Mouse (Mus musculus) ES-E14 (cell line): ENCODE results near the gene Aurkaip1. TPM values are rescaled to one million over a fixed set of nuclear protein-coding genes. Genes with fewer than 3 reads are reported as not detected.
A peak's percentile ranks its signal among the peaks of the same experiment; 100 is the strongest.

ENCODE experiments used
- DNase-seq: peaks from one replicate; pipeline ENCODE4 v3.0.0-alpha.2; 2013; ENCODE audit warnings: low read depth, low spot score
- H3K27ac ChIP-seq: 2 replicates; pipeline ENCODE4 v1.5.1; 2012; ENCODE audit warnings: low read depth, mild to moderate bottlenecking, low read length, moderate library complexity, mixed read lengths; ENCODE audit not compliant: poor library complexity, insufficient read depth, severe bottlenecking
- H3K36me3 ChIP-seq: 2 replicates; pipeline ENCODE4 v1.6.1; 2012; ENCODE audit warnings: mild to moderate bottlenecking, low read length, moderate library complexity, mixed read lengths; ENCODE audit not compliant: control insufficient read depth, poor library complexity, insufficient read depth, severe bottlenecking
- H3K4me1 ChIP-seq, 2 experiments: fragments of 150-350 bp in 1 of 2; sonication (generic) in 1 of 2; 2 replicates each; pipeline ENCODE4 v1.6.1; 2012; ENCODE audit warnings: low read length in 2 of 2, mild to moderate bottlenecking in 1 of 2, mixed read lengths in 1 of 2; ENCODE audit not compliant: control insufficient read depth in 2 of 2, insufficient read depth in 2 of 2, poor library complexity in 1 of 2
- H3K4me3 ChIP-seq, 2 experiments: fragments of 150-350 bp in 1 of 2; sonication (generic) in 1 of 2; 2 replicates each; pipeline ENCODE4 v1.5.1; 2012; ENCODE audit warnings: low read length in 2 of 2, low read depth in 1 of 2, mild to moderate bottlenecking in 1 of 2, mixed read lengths in 1 of 2; ENCODE audit not compliant: insufficient read depth in 1 of 2, poor library complexity in 1 of 2, severe bottlenecking in 1 of 2
- H3K9ac ChIP-seq: 2 replicates; pipeline ENCODE4 v1.6.1; 2012; ENCODE audit warnings: low read depth, mild to moderate bottlenecking, low read length, mixed read lengths; ENCODE audit not compliant: poor library complexity, insufficient read depth, severe bottlenecking
- H3K9me3 ChIP-seq: fragments of 150-350 bp; sonication (generic); 2 replicates; pipeline ENCODE4 v1.6.1; 2012; ENCODE audit warnings: low read depth, mild to moderate bottlenecking, low read length; ENCODE audit not compliant: control insufficient read depth, insufficient read depth
- CHD2 ChIP-seq: IDR thresholded peaks from 2 replicates; pipeline ENCODE4 v1.6.1; 2014; ENCODE audit warnings: mild to moderate bottlenecking, low read depth, low read length, inconsistent platforms
- HCFC1 ChIP-seq: IDR thresholded peaks from 2 replicates; pipeline ENCODE4 v1.6.1; 2012; ENCODE audit warnings: low read length, inconsistent platforms, borderline replicate concordance; ENCODE audit not compliant: insufficient read depth
- MAFK ChIP-seq: IDR thresholded peaks from 2 replicates; pipeline ENCODE4 v1.6.1; 2014; ENCODE audit warnings: mild to moderate bottlenecking, low read depth, low read length, inconsistent platforms; ENCODE audit not compliant: insufficient read depth
- ZC3H11A ChIP-seq: IDR thresholded peaks from 2 replicates; pipeline ENCODE4 v1.6.1; 2012; ENCODE audit warnings: low read depth, mild to moderate bottlenecking, inconsistent platforms, low read length, borderline replicate concordance
- ZNF384 ChIP-seq: IDR thresholded peaks from 2 replicates; pipeline ENCODE4 v1.6.1; 2012; ENCODE audit warnings: low read depth, low read length, inconsistent platforms
- in situ Hi-C, 2 experiments: fragments of 600-800 bp; cut with MboI; formaldehyde crosslinking; loops; one replicate each; pipeline ENCODE4 v1.15.1; 2025; ENCODE audit warnings: low sequenced_read_pairs in 2 of 2, inconsistent platforms in 1 of 2; ENCODE audit not compliant: unreplicated experiment in 2 of 2
- total RNA-seq: library from RNA; depleted of rRNA; stranded (reverse); fragments of 300-350 nt; gene quantifications from 2 replicates; pipeline ENCODE4 v1.2.3, GENCODE M21; 2012

Gene Aurkaip1
- total RNA-seq, 1 experiment = 162 TPM

GRCm38 (mm10) chr4:155856881-155857280, 25.8 kb downstream of the Aurkaip1 start:
- DNase-seq = no peak
- peak overlapping the region; percentile 9; the same call in 1 of the 2 replicates for H3K27ac ChIP-seq
- in situ Hi-C loops = no loop called here
- TF ChIP-seq HCFC1 (no peak), ZNF384 (no peak), MAFK (no peak), ZC3H11A (no peak), CHD2 (no peak)
- no peak overlapping the region for H3K9ac ChIP-seq
- no peak overlapping the region for H3K4me3 ChIP-seq
- peaks cover 35% of the 10 kb centered on the region; the same call in 1 of the 2 replicates for H3K36me3 ChIP-seq
- no peaks in the 10 kb centered on the region for H3K9me3 ChIP-seq
- no peaks in the 10 kb centered on the region; a peak in 1 of 4 replicates for H3K4me1 ChIP-seq

GRCm38 (mm10) chr4:155859318-155859717, 28.2 kb downstream of the Aurkaip1 start:
- Histone ChIP-seq H3K36me3 (peaks cover 35% of the 10 kb centered on the region; the same call in 1 of the 2 replicates), H3K4me1 (no peaks in the 10 kb centered on the region; a peak in 1 of 4 replicates), H3K27ac (no peak overlapping the region), H3K9ac (no peak overlapping the region), H3K9me3 (no peaks in the 10 kb centered on the region), H3K4me3 (no peak overlapping the region)
- no peak for DNase-seq
- 0 out of 2 replicates have a peak, but pooled peaks have one; percentile 34 for TF ChIP-seq HCFC1
- no peak for TF ChIP-seq CHD2
- in situ Hi-C loops = no loop called here

- TF ChIP-seq ZNF384 = no peak
- TF ChIP-seq MAFK = no peak
- TF ChIP-seq ZC3H11A = no peak
- no peak for TF ChIP-seq HCFC1
- TF ChIP-seq CHD2 = no peak
- in situ Hi-C loops = no loop called here
- Histone ChIP-seq H3K4me1 (no peaks in the 10 kb centered on the region), H3K36me3 (peaks cover 26% of the 10 kb centered on the region; the same call in 1 of the 2 replicates), H3K4me3 (no peak overlapping the region), H3K27ac (no peak overlapping the region), H3K9me3 (no peaks in the 10 kb centered on the region), H3K9ac (no peak overlapping the region)
- no peak for DNase-seq
These were observed 30.7 kb downstream of the Aurkaip1 start for GRCm38 (mm10) chr4:155861787-155862186.

- in situ Hi-C loops = no loop called here
- Histone ChIP-seq H3K36me3 (peaks cover 23% of the 10 kb centered on the region; the same call in 1 of the 2 replicates), H3K27ac (no peak within 1 kb of the TSS), H3K4me1 (no peaks in the 10 kb centered on the region), H3K9ac (no peak within 1 kb of the TSS), H3K9me3 (no peaks in the 10 kb centered on the region), H3K4me3 (no peak within 1 kb of the TSS)
- no peak for DNase-seq
- TF ChIP-seq MAFK = no peak
- TF ChIP-seq HCFC1 = no peak
- TF ChIP-seq ZNF384 = no peak
- TF ChIP-seq CHD2 = no peak
- no peak for TF ChIP-seq ZC3H11A
These were observed 31.9 kb downstream of the Aurkaip1 start, which contains the start of gene Tas1r3 for GRCm38 (mm10) chr4:155863001-155863400. TSS of gene Tas1r3 (minus strand) at chr4:155863362.

- no peak for DNase-seq
- H3K9ac ChIP-seq = peak overlapping the region; percentile 87
- peaks cover 0 to 2% of the 10 kb centered on the region in 2 experiments; a peak in 1 of 4 replicates for H3K4me1 ChIP-seq
- peaks cover 28% of the 10 kb centered on the region for H3K36me3 ChIP-seq
- TF ChIP-seq MAFK = no peak
- no peak for TF ChIP-seq CHD2
- TF ChIP-seq HCFC1 = no peak
- TF ChIP-seq ZC3H11A = no peak
- TF ChIP-seq ZNF384 = no peak
- in situ Hi-C loops = no loop called here
- peak overlapping the region; percentile 85 to 100 for H3K4me3 ChIP-seq
- no peaks in the 10 kb centered on the region for H3K9me3 ChIP-seq
- H3K27ac ChIP-seq = no peak overlapping the region
These were observed 37.7 kb downstream of the Aurkaip1 start for GRCm38 (mm10) chr4:155868614-155869298.
